Mouse (Mus musculus) MEL (cell line): ENCODE measurements around the gene Vmn2r89.
"Not testable (repeated sequence)": the region's sequence is repeated elsewhere in the genome, so short reads cannot be mapped to it uniquely, and the experiment has no call there.

ENCODE experiments used
- CTCF ChIP-seq, 3 experiments: IDR thresholded peaks in 2 of 3; conservative IDR thresholded peaks in 1 of 3; 2 replicates each; pipeline ENCODE4 v1.5.1; 2011 to 2012; ENCODE audit warnings: low read length in 3 of 3, low read depth in 2 of 3, mild to moderate bottlenecking in 2 of 3, improper control_type of control experiment in 1 of 3, inconsistent platforms in 1 of 3, mixed read lengths in 1 of 3, moderate library complexity in 1 of 3; ENCODE audit not compliant: control insufficient read depth in 1 of 3, insufficient read depth in 1 of 3, poor library complexity in 1 of 3, severe bottlenecking in 1 of 3
- EP300 ChIP-seq, 2 experiments: IDR thresholded peaks; 2 replicates each; pipeline ENCODE4 v1.6.1; 2011; ENCODE audit warnings: improper control_type of control experiment in 2 of 2, low read length in 2 of 2, low read depth in 1 of 2, mild to moderate bottlenecking in 1 of 2
- HCFC1 ChIP-seq: IDR thresholded peaks from 2 replicates; pipeline ENCODE4 v1.6.1; 2012; ENCODE audit warnings: low read depth, mild to moderate bottlenecking, inconsistent platforms, low read length, improper control_type of control experiment, moderate library complexity
- MAFK ChIP-seq: IDR thresholded peaks from 2 replicates; pipeline ENCODE4 v1.6.1; 2011; ENCODE audit warnings: low read depth, mild to moderate bottlenecking, low read length, improper control_type of control experiment, borderline replicate concordance
- MAX ChIP-seq: IDR thresholded peaks from 2 replicates; pipeline ENCODE4 v1.6.1; 2011; ENCODE audit warnings: low read length, improper control_type of control experiment
- POLR2A ChIP-seq, 2 experiments: IDR thresholded peaks; 2 replicates each; pipeline ENCODE4 v1.6.1; 2011 to 2012; ENCODE audit warnings: low read length in 2 of 2, mild to moderate bottlenecking in 2 of 2, control low read depth in 1 of 2, improper control_type of control experiment in 1 of 2, low read depth in 1 of 2, moderate library complexity in 1 of 2; ENCODE audit not compliant: control insufficient read depth in 1 of 2, insufficient read depth in 1 of 2, poor library complexity in 1 of 2
- POLR2AphosphoS2 ChIP-seq: IDR thresholded peaks from 2 replicates; pipeline ENCODE4 v1.6.1; 2011; ENCODE audit warnings: low read length, improper control_type of control experiment
- POLR2AphosphoS5 ChIP-seq: IDR thresholded peaks from 2 replicates; pipeline ENCODE4 v1.6.1; 2012; ENCODE audit warnings: low read depth, borderline replicate concordance, mild to moderate bottlenecking, inconsistent platforms, low read length, moderate library complexity, mixed read lengths
- RCOR1 ChIP-seq: IDR thresholded peaks from 2 replicates; pipeline ENCODE4 v1.6.1; 2012; ENCODE audit warnings: low read depth, mild to moderate bottlenecking, inconsistent platforms, low read length, improper control_type of control experiment
- TAL1 ChIP-seq: IDR thresholded peaks from 2 replicates; pipeline ENCODE4 v1.6.1; 2012; ENCODE audit warnings: mild to moderate bottlenecking, inconsistent platforms, low read length, moderate library complexity, mixed read lengths
- TBP ChIP-seq: IDR thresholded peaks from 2 replicates; pipeline ENCODE4 v1.8.0; 2011; ENCODE audit warnings: low read depth, low read length, improper control_type of control experiment
- UBTF ChIP-seq: IDR thresholded peaks from 2 replicates; pipeline ENCODE4 v1.6.1; 2012; ENCODE audit warnings: low read depth, mild to moderate bottlenecking, inconsistent platforms, low read length, improper control_type of control experiment, moderate library complexity, borderline replicate concordance; ENCODE audit not compliant: insufficient read depth
- ZC3H11A ChIP-seq: IDR thresholded peaks from 2 replicates; pipeline ENCODE4 v1.6.1; 2012; ENCODE audit warnings: low read depth, mild to moderate bottlenecking, inconsistent platforms, low read length, improper control_type of control experiment
- ZMIZ1 ChIP-seq: IDR thresholded peaks from 2 replicates; pipeline ENCODE4 v1.6.1; 2012; ENCODE audit warnings: low read depth, mild to moderate bottlenecking, inconsistent platforms, low read length, improper control_type of control experiment, moderate library complexity

DNA sequence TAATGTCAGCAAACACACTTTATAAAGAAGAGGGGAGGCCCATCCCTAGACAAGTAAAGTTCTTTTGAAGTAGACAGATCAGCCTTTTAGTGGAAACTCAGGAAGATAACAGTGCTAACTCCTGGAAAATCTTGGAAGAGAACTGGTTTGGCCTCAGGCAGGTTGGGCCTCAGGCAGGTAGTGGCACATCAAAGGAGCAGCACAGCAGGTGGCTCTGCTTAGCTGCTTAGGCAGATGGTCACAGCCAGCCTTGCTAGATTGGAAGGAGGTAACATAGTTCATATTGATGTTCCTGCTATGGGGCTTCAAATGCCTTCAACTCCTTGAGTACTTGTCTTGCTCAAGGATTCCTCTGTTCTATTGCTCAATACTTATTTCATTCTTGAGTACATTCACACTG, 21.5 kb upstream of the Vmn2r89 start:
- not testable (repeated sequence) for TF ChIP-seq EP300 (IDR thresholded peaks at IDR 0.05; ENCODE audit: low read depth in 1 of 2, low read length in 2 of 2); MAFK; POLR2A (IDR thresholded peaks at IDR 0.05; ENCODE audit: control insufficient read depth in 1 of 2, insufficient read depth in 1 of 2, low read depth in 1 of 2, low read length in 2 of 2, poor library complexity in 1 of 2); POLR2AphosphoS2; RCOR1; MAX; HCFC1; CTCF (IDR thresholded peaks at IDR 0.05 in 2 of 3, conservative IDR thresholded peaks at IDR 0.05 in 1 of 3; ENCODE audit: control insufficient read depth in 1 of 3, insufficient read depth in 1 of 3, low read depth in 2 of 3, low read length in 3 of 3, poor library complexity in 1 of 3, severe bottlenecking in 1 of 3); TBP; POLR2AphosphoS5; TAL1; ZMIZ1; ZC3H11A; UBTF
